Mouse (Mus musculus): Measurements from ENCODE around the gene Olfr1432. TPM values are rescaled to one million over a fixed set of nuclear protein-coding genes. Genes with fewer than 3 reads are reported as not detected.

Olfr1432 gene
- total RNA-seq, 1 experiment, result not detected

Other genes starting within 250 kb of the Olfr1432 start
- 0.11 and 0.27 TPM in 2 replicates for gene Olfr1423, start 191.3 kb downstream of the Olfr1432 start, total RNA-seq (2012; rRNA removed)
- not detected in 2 replicates for gene Olfr1424, start 169.9 kb downstream of the Olfr1432 start, total RNA-seq (2012; rRNA removed)
- gene Olfr1425, start 154.9 kb downstream of the Olfr1432 start, total RNA-seq (2012; rRNA removed), result 0.21 TPM in 1 of 2 replicates, not detected in the other
- gene Olfr1426, start 140.6 kb downstream of the Olfr1432 start, total RNA-seq (2012; rRNA removed), result not detected in 2 replicates
- gene Olfr1427, start 129.3 kb downstream of the Olfr1432 start, total RNA-seq (2012; rRNA removed), result 0.18 TPM in 1 of 2 replicates, not detected in the other
- not detected in 2 replicates for gene Olfr1428, start 116.7 kb downstream of the Olfr1432 start, total RNA-seq (2012; rRNA removed)
- not detected in 2 replicates for gene Olfr76, start 109.4 kb downstream of the Olfr1432 start, total RNA-seq (2012; rRNA removed)
- not detected in 2 replicates for gene Olfr1555-ps1, start 62.5 kb downstream of the Olfr1432 start, total RNA-seq (2012; rRNA removed)
- 0.18 TPM in 1 of 2 replicates, not detected in the other for gene Olfr1431, start 32.0 kb downstream of the Olfr1432 start, total RNA-seq (2012; rRNA removed)
- not detected in 2 replicates for gene Olfr262, start 9.1 kb upstream of the Olfr1432 start, total RNA-seq (2012; rRNA removed)
- not detected in 2 replicates for gene Olfr235, start 28.4 kb upstream of the Olfr1432 start, total RNA-seq (2012; rRNA removed)
- not detected in 2 replicates for gene Olfr1434, start 47.3 kb upstream of the Olfr1432 start, total RNA-seq (2012; rRNA removed)
- gene Olfr1436, start 66.5 kb upstream of the Olfr1432 start, total RNA-seq (2012; rRNA removed), result not detected in 2 replicates
- not detected in 2 replicates for gene Olfr1437, start 92.5 kb upstream of the Olfr1432 start, total RNA-seq (2012; rRNA removed)
- not detected in 2 replicates for gene Olfr1438-ps1, start 103.3 kb upstream of the Olfr1432 start, total RNA-seq (2012; rRNA removed)
- not detected in 2 replicates for gene Olfr1440, start 154.7 kb upstream of the Olfr1432 start, total RNA-seq (2012; rRNA removed)
- gene Olfr1441, start 184.8 kb upstream of the Olfr1432 start, total RNA-seq (2012; rRNA removed), result 0.13 TPM in 1 of 2 replicates, not detected in the other
- gene Pfpl, start 195.3 kb upstream of the Olfr1432 start, total RNA-seq (2012; rRNA removed), result not detected in 2 replicates
- 0.05 and 0.18 TPM in 2 replicates for gene Mpeg1, start 228.2 kb upstream of the Olfr1432 start, total RNA-seq (2012; rRNA removed)

Data from ES-E14 (cell line).